Mouse (Mus musculus) MEL (cell line): Measurements from ENCODE around the gene Mxra8. TPM values are rescaled to one million over a fixed set of nuclear protein-coding genes. Genes with fewer than 3 reads are reported as not detected.

ENCODE experiments used
- DNase-seq: peaks from one replicate; pipeline ENCODE4 v3.0.0; 2011; ENCODE audit warnings: low read depth, low spot score
- H3K27ac ChIP-seq: 2 replicates; pipeline ENCODE4 v1.5.1; 2012; ENCODE audit warnings: low read depth, mild to moderate bottlenecking, control low read depth, low read length, moderate library complexity; ENCODE audit not compliant: control insufficient read depth
- H3K27me3 ChIP-seq, 2 experiments: fragments of 150-350 bp in 1 of 2; sonication (generic) in 1 of 2; 2 replicates each; pipeline ENCODE4 v1.6.1; 2012; ENCODE audit warnings: low read length in 2 of 2, mild to moderate bottlenecking in 2 of 2, improper control_type of control experiment in 1 of 2, moderate library complexity in 1 of 2; ENCODE audit not compliant: insufficient read depth in 2 of 2, control insufficient read depth in 1 of 2
- H3K36me3 ChIP-seq, 2 experiments: 2 replicates each; pipeline ENCODE4 v1.6.1; 2012 to 2014; ENCODE audit warnings: low read length in 2 of 2, improper control_type of control experiment in 1 of 2, inconsistent platforms in 1 of 2, mild to moderate bottlenecking in 1 of 2; ENCODE audit not compliant: insufficient read depth in 2 of 2, control insufficient read depth in 1 of 2
- H3K4me1 ChIP-seq, 2 experiments: fragments of 150-350 bp in 1 of 2; sonication (generic) in 1 of 2; 2 replicates each; pipeline ENCODE4 v1.6.1; 2012; ENCODE audit warnings: low read length in 2 of 2, improper control_type of control experiment in 1 of 2, mild to moderate bottlenecking in 1 of 2; ENCODE audit not compliant: insufficient read depth in 2 of 2, control insufficient read depth in 1 of 2
- H3K4me3 ChIP-seq, 2 experiments: fragments of 150-350 bp in 1 of 2; sonication (generic) in 1 of 2; 2 replicates each; pipeline ENCODE4 v1.5.1; 2012; ENCODE audit warnings: low read depth in 2 of 2, low read length in 2 of 2, mild to moderate bottlenecking in 2 of 2, moderate library complexity in 2 of 2, control low read depth in 1 of 2, improper control_type of control experiment in 1 of 2; ENCODE audit not compliant: control insufficient read depth in 1 of 2, insufficient read depth in 1 of 2
- H3K79me2 ChIP-seq: 2 replicates; pipeline ENCODE4 v1.6.1; 2012; ENCODE audit warnings: mild to moderate bottlenecking, low read length, moderate library complexity; ENCODE audit not compliant: control insufficient read depth, poor library complexity, insufficient read depth
- H3K9ac ChIP-seq: 2 replicates; pipeline ENCODE4 v1.6.1; 2012; ENCODE audit warnings: low read depth, mild to moderate bottlenecking, control low read depth, low read length, moderate library complexity; ENCODE audit not compliant: control insufficient read depth, poor library complexity, severe bottlenecking
- H3K9me3 ChIP-seq: fragments of 150-350 bp; sonication (generic); replicated peaks from 2 replicates; pipeline ENCODE4 v1.6.1; 2012; ENCODE audit warnings: mild to moderate bottlenecking, low read length, improper control_type of control experiment, moderate library complexity; ENCODE audit not compliant: insufficient read depth
- BHLHE40 ChIP-seq: IDR thresholded peaks from 2 replicates; pipeline ENCODE4 v1.6.1; 2012; ENCODE audit warnings: low read depth, mild to moderate bottlenecking, inconsistent platforms, low read length, improper control_type of control experiment, borderline replicate concordance
- E2F4 ChIP-seq: IDR thresholded peaks from 2 replicates; pipeline ENCODE4 v1.6.1; 2011; ENCODE audit warnings: low read depth, low read length, improper control_type of control experiment, borderline replicate concordance
- ELF1 ChIP-seq: IDR thresholded peaks from 2 replicates; pipeline ENCODE4 v1.6.1; 2014; ENCODE audit warnings: low read depth, mild to moderate bottlenecking, inconsistent platforms, low read length, improper control_type of control experiment, moderate library complexity
- GATA1 ChIP-seq: IDR thresholded peaks from 2 replicates; pipeline ENCODE4 v1.6.1; 2011; ENCODE audit warnings: low read depth, low read length, improper control_type of control experiment
- HCFC1 ChIP-seq: IDR thresholded peaks from 2 replicates; pipeline ENCODE4 v1.6.1; 2012; ENCODE audit warnings: low read depth, mild to moderate bottlenecking, inconsistent platforms, low read length, improper control_type of control experiment, moderate library complexity
- MAX ChIP-seq: IDR thresholded peaks from 2 replicates; pipeline ENCODE4 v1.6.1; 2011; ENCODE audit warnings: low read length, improper control_type of control experiment
- MEF2A ChIP-seq: IDR thresholded peaks from 2 replicates; pipeline ENCODE4 v1.6.1; 2014; ENCODE audit warnings: low read depth, mild to moderate bottlenecking, inconsistent platforms, low read length, improper control_type of control experiment; ENCODE audit not compliant: poor library complexity, insufficient replicate concordance, severe bottlenecking; ENCODE audit errors: extremely low read depth
- MXI1 ChIP-seq: IDR thresholded peaks from 2 replicates; pipeline ENCODE4 v1.6.1; 2011; ENCODE audit warnings: mild to moderate bottlenecking, low read depth, low read length, improper control_type of control experiment
- NELFE ChIP-seq: IDR thresholded peaks from 2 replicates; pipeline ENCODE4 v1.6.1; 2011; ENCODE audit warnings: low read depth, low read length, improper control_type of control experiment
- NRF1 ChIP-seq: IDR thresholded peaks from 2 replicates; pipeline ENCODE4 v1.6.1; 2014; ENCODE audit warnings: low read depth, mild to moderate bottlenecking, inconsistent platforms, low read length, improper control_type of control experiment, moderate library complexity; ENCODE audit not compliant: poor library complexity, insufficient read depth, severe bottlenecking
- POLR2A ChIP-seq, 2 experiments: IDR thresholded peaks; 2 replicates each; pipeline ENCODE4 v1.6.1; 2011 to 2012; ENCODE audit warnings: low read length in 2 of 2, mild to moderate bottlenecking in 2 of 2, control low read depth in 1 of 2, improper control_type of control experiment in 1 of 2, low read depth in 1 of 2, moderate library complexity in 1 of 2; ENCODE audit not compliant: control insufficient read depth in 1 of 2, insufficient read depth in 1 of 2, poor library complexity in 1 of 2
- POLR2AphosphoS2 ChIP-seq: IDR thresholded peaks from 2 replicates; pipeline ENCODE4 v1.6.1; 2011; ENCODE audit warnings: low read length, improper control_type of control experiment
- POLR2AphosphoS5 ChIP-seq: IDR thresholded peaks from 2 replicates; pipeline ENCODE4 v1.6.1; 2012; ENCODE audit warnings: low read depth, borderline replicate concordance, mild to moderate bottlenecking, inconsistent platforms, low read length, moderate library complexity, mixed read lengths
- RAD21 ChIP-seq: IDR thresholded peaks from 2 replicates; pipeline ENCODE4 v1.6.1; 2011; ENCODE audit warnings: mild to moderate bottlenecking, low read depth, low read length, improper control_type of control experiment
- RCOR1 ChIP-seq: IDR thresholded peaks from 2 replicates; pipeline ENCODE4 v1.6.1; 2012; ENCODE audit warnings: low read depth, mild to moderate bottlenecking, inconsistent platforms, low read length, improper control_type of control experiment
- SIN3A ChIP-seq: IDR thresholded peaks from 2 replicates; pipeline ENCODE4 v1.6.1; 2012; ENCODE audit warnings: low read length, improper control_type of control experiment, inconsistent platforms
- TBP ChIP-seq: IDR thresholded peaks from 2 replicates; pipeline ENCODE4 v1.8.0; 2011; ENCODE audit warnings: low read depth, low read length, improper control_type of control experiment
- TCF12 ChIP-seq: IDR thresholded peaks from 2 replicates; pipeline ENCODE4 v1.6.1; 2014; ENCODE audit warnings: low read depth, mild to moderate bottlenecking, inconsistent platforms, low read length, improper control_type of control experiment, moderate library complexity
- UBTF ChIP-seq: IDR thresholded peaks from 2 replicates; pipeline ENCODE4 v1.6.1; 2012; ENCODE audit warnings: low read depth, mild to moderate bottlenecking, inconsistent platforms, low read length, improper control_type of control experiment, moderate library complexity, borderline replicate concordance; ENCODE audit not compliant: insufficient read depth
- ZMIZ1 ChIP-seq: IDR thresholded peaks from 2 replicates; pipeline ENCODE4 v1.6.1; 2012; ENCODE audit warnings: low read depth, mild to moderate bottlenecking, inconsistent platforms, low read length, improper control_type of control experiment, moderate library complexity
- ZNF384 ChIP-seq: IDR thresholded peaks from 2 replicates; pipeline ENCODE4 v1.6.1; 2012; ENCODE audit warnings: low read depth, mild to moderate bottlenecking, inconsistent platforms, low read length, improper control_type of control experiment
- polyA plus RNA-seq, 2 experiments: library from polyadenylated mRNA; stranded (reverse) in 1 of 2; unstranded in 1 of 2; fragments of >175 nt in 1 of 2; fragments of >200 nt in 1 of 2; gene quantifications; 2 replicates each; pipeline versions ENCODE4 v1.2.1 to v1.2.4; 2012; ENCODE audit warnings: low replicate concordance in 2 of 2, low read depth in 1 of 2; ENCODE audit not compliant: insufficient read length in 2 of 2, insufficient read depth in 1 of 2, missing spikeins in 1 of 2
- total RNA-seq: library from RNA; depleted of rRNA; stranded (reverse); fragments of 300-350 nt; gene quantifications from 2 replicates; pipeline ENCODE4 v1.2.3, GENCODE M21; 2012

Mxra8 gene
- total and polyA plus RNA-seq, 3 experiments, result 0.46 TPM; not detected in 2

DNA sequence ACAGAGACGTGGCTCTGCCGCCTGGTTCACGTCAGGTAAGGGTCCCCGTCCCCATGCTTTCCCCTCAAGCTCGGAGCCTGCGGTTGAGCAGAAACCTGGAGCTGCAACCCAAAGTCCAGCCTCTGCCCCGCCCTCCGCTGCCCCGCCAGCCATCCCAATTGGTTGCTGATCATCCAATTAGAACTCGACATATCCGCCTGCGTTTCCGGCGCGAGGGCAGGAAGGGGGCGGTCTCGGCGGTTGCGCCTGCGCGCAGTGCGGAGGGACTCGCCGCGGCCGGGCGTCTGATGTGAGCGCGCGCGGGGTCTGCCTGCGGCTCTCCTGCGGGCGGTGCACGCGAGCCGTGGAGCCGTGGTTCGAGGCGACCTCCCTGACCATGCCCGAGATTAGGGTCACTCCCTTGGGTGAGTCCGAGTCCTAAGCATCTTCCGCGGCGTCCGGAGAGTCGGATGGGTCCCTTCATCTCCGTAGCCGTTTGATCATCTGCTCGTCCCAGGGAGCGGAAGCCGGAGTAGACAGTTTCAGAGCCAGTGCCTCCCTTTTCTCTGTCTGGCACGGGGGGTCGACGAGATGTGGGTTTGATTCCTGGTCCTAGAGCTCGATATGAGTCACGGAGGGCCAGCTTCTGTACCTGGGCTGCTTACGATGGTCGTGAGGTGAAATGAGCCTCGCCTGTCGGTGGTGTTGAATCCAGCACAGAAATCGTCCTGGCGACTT lies 30.0 kb downstream of the Mxra8 start, which contains the start of the genes Cptp and Ints11:
TSS of gene Cptp (minus strand) at position 124 of the 717 bp plus-strand sequence.
TSS of gene Ints11 (plus strand) at position 230 of the 717 bp plus-strand sequence.
- H3K27ac ChIP-seq, result peak within 1 kb of the TSS; percentile 83
- peaks cover 27% of the 10 kb centered on the region for H3K79me2 ChIP-seq
- 0 out of 2 replicates have a peak, but pooled peaks have one; percentile 54 for TF ChIP-seq MXI1
- peak; percentile 52; the same call in 1 of the 2 replicates for TF ChIP-seq SIN3A
- no peak for TF ChIP-seq RCOR1
- no peak for TF ChIP-seq BHLHE40
- no peak for TF ChIP-seq ZNF384
- TF ChIP-seq TCF12, result no peak; the same call in 1 of the 2 replicates
- peak; percentile 87 for TF ChIP-seq POLR2AphosphoS2
- TF ChIP-seq ELF1, result peak; percentile 49; the same call in 1 of the 2 replicates
- peak; percentile 66; the same call in 1 of the 2 replicates for TF ChIP-seq ZMIZ1
- no peak; the same call in 1 of the 2 replicates for TF ChIP-seq MAX
- peak; percentile 88 for TF ChIP-seq NRF1
- TF ChIP-seq NELFE, result peak; percentile 98
- TF ChIP-seq HCFC1, result peak; percentile 80
- TF ChIP-seq E2F4, result no peak; the same call in 1 of the 2 replicates
- TF ChIP-seq UBTF, result no peak
- peak; percentile 67 for TF ChIP-seq TBP
- no peak for TF ChIP-seq MEF2A
- TF ChIP-seq POLR2A (IDR thresholded peaks at IDR 0.05; ENCODE audit: control insufficient read depth in 1 of 2, insufficient read depth in 1 of 2, low read depth in 1 of 2, low read length in 2 of 2, poor library complexity in 1 of 2), result peak; percentile 96 to 97
- TF ChIP-seq, all 39 proteins: peak for 10
- DNase-seq, result peak; percentile 96
- H3K9ac ChIP-seq, result peak within 1 kb of the TSS; percentile 92
- peaks cover 0 to 9% of the 10 kb centered on the region in 2 experiments for H3K36me3 ChIP-seq
- H3K4me1 ChIP-seq, result peaks cover 4 to 12% of the 10 kb centered on the region in 2 experiments
- H3K27me3 ChIP-seq, result no peaks in the 10 kb centered on the region
- H3K9me3 ChIP-seq, result no peaks in the 10 kb centered on the region
- peak within 1 kb of the TSS; percentile 89 to 97 for H3K4me3 ChIP-seq

DNA sequence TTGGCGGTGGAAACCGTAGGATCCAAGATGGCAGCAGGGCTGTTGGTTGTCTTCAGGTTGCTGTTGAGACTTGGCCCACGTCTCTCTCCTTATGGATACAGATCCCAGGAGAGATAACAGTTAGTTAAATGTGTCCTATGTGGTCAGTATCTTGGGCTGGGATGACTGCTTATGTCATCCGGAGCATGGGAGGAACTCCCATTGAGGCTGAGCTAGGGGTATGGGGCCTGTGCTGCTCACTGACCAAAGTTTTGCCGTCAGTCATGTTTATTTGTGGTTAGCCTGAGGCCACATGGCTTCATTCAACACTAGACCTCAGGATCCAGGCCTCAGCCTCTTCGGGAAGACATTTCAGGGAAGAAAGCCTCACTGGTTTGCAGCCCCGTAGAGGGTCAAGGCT lies 31.9 kb downstream of the Mxra8 start:
- H3K9ac ChIP-seq, result no peak overlapping the region
- no peaks in the 10 kb centered on the region for H3K27me3 ChIP-seq
- TF ChIP-seq ZMIZ1, result no peak
- TF ChIP-seq POLR2AphosphoS2, result no peak
- TF ChIP-seq GATA1, result no peak
- TF ChIP-seq RAD21, result no peak
- TF ChIP-seq POLR2AphosphoS5, result no peak
- TF ChIP-seq SIN3A, result no peak
- no peak for TF ChIP-seq ELF1
- no peak for TF ChIP-seq HCFC1
- TF ChIP-seq MAX, result no peak
- no peak overlapping the region for H3K4me3 ChIP-seq
- peaks cover 27% of the 10 kb centered on the region for H3K79me2 ChIP-seq
- peaks cover 5 to 9% of the 10 kb centered on the region in 2 experiments for H3K36me3 ChIP-seq
- no peaks in the 10 kb centered on the region for H3K9me3 ChIP-seq
- H3K27ac ChIP-seq, result no peak overlapping the region
- DNase-seq, result no peak
- H3K4me1 ChIP-seq, result peaks cover 4 to 12% of the 10 kb centered on the region in 2 experiments
